Mouse (Mus musculus): ENCODE data around the gene Sgcg.

GRCm38 (mm10) chr14:61290664-61291063 is 32.4 kb upstream of the Sgcg start:
- TF ChIP-seq CTCF (IDR thresholded peaks at IDR 0.05; ENCODE audit: control insufficient read depth, insufficient read depth, low read length) (no peak), POLR2A (IDR thresholded peaks at IDR 0.05; ENCODE audit: borderline replicate concordance, control insufficient read depth, low read depth, low read length) (no peak)

Data from bone marrow, adult 2 months (tissue).